Comparison of ENCODE assay signal across 17 mouse cellular contexts in genomic region chr14:119963741-119964140, GRCm38 (mm10).
"Had no signal": no experiment of that assay in that cellular context is flagged by ENCODE, and none has a peak within 500 bp of the region (broad histone marks: within the 10 kb centered on the region; RNA-seq: fewer than 3 reads in every experiment).

No protein-coding gene starts in this region.

- H3K36me3 ChIP-seq: kidney, embryonic 15.5 days; limb, embryonic 15.5 days; liver, embryonic 12.5 days; midbrain, embryonic 13.5 days; neural tube, embryonic 12.5 days had no signal

- H3K27me3 ChIP-seq: kidney, embryonic 15.5 days; limb, embryonic 15.5 days; liver, embryonic 12.5 days; megakaryocyte, embryonic 14.5 days; midbrain, embryonic 13.5 days; neural tube, embryonic 12.5 days had no signal

- H3K9me3 ChIP-seq: kidney, embryonic 15.5 days; limb, embryonic 15.5 days; midbrain, embryonic 13.5 days; neural tube, embryonic 12.5 days had no signal

- ATAC-seq: liver, embryonic 12.5 days; midbrain, embryonic 13.5 days had no signal

- H3K27ac ChIP-seq: kidney, embryonic 15.5 days; left cerebral cortex, adult 2 months; limb, embryonic 15.5 days; liver, embryonic 12.5 days; macrophage; midbrain, embryonic 13.5 days; neural tube, embryonic 12.5 days had no signal

- H3K4me1 ChIP-seq: kidney, embryonic 15.5 days; limb, embryonic 15.5 days; liver, embryonic 12.5 days; megakaryocyte, embryonic 14.5 days; midbrain, embryonic 13.5 days; neural tube, embryonic 12.5 days had no signal

- H3K4me3 ChIP-seq: kidney, embryonic 15.5 days; left cerebral cortex, adult 2 months; limb, embryonic 15.5 days; liver, embryonic 12.5 days; megakaryocyte, embryonic 14.5 days; midbrain, embryonic 13.5 days; myocyte; neural tube, embryonic 12.5 days had no signal

- H3K4me2 ChIP-seq: kidney, embryonic 15.5 days; limb, embryonic 15.5 days; liver, embryonic 12.5 days; lung, embryonic 14.5 days; midbrain, embryonic 13.5 days; neural tube, embryonic 12.5 days had no signal

- H3K9ac ChIP-seq: kidney, embryonic 15.5 days; limb, embryonic 15.5 days; liver, embryonic 12.5 days; lung, embryonic 14.5 days; midbrain, embryonic 13.5 days; neural tube, embryonic 12.5 days had no signal

- DNase-seq: kidney, adult 2 months; kidney, postnatal 14 days; lung, embryonic 14.5 days; lung, postnatal 14 days; right cerebral cortex, adult 18-20 months; right cerebral cortex, postnatal 25 days; thymus, adult 18-20 months; thymus, postnatal 14 days had no signal
